In genomic region chr17:25520492-25520891, GRCm38 (mm10) we compare ENCODE assay signal across 21 mouse cellular contexts. TPM values are rescaled to one million over a fixed set of nuclear protein-coding genes. Genes with fewer than 3 reads are reported as not detected.
DNase-seq lines count a peak whose midpoint lies in the region; ATAC-seq and TF ChIP-seq lines count a peak whose summit lies in the region.
"Had no signal": no experiment of that assay in that cellular context is flagged by ENCODE, and none has a peak within 500 bp of the region (broad histone marks: within the 10 kb centered on the region; RNA-seq: fewer than 3 reads in every experiment).

No protein-coding gene starts in this region.

- TF ChIP-seq CTCF in layer of hippocampus, adult 2 months (conservative IDR thresholded peaks at IDR 0.05), result no peak

- H3K9ac ChIP-seq in embryonic facial prominence, embryonic 11.5 days (replicated peaks; ENCODE audit: low read length), result peak overlapping the region; percentile 9; the same call in 1 of the 2 replicates
- H3K9ac ChIP-seq in embryonic facial prominence, embryonic 15.5 days, result no peak overlapping the region
- no peak overlapping the region for H3K9ac ChIP-seq in limb, embryonic 12.5 days (replicated peaks)
- no peak overlapping the region for H3K9ac ChIP-seq in midbrain, embryonic 13.5 days (replicated peaks)
- no peak overlapping the region for H3K9ac ChIP-seq in heart, embryonic 11.5 days (ENCODE audit: low read depth, low read length)
- H3K9ac ChIP-seq: intestine, embryonic 15.5 days; kidney, embryonic 15.5 days; liver, embryonic 12.5 days; lung, embryonic 14.5 days; midbrain, embryonic 12.5 days had no signal

- no peak overlapping the region for H3K4me3 ChIP-seq in layer of hippocampus, adult 2 months
- H3K4me3 ChIP-seq in embryonic facial prominence, embryonic 11.5 days (ENCODE audit: low read depth, low read length), result no peak overlapping the region
- H3K4me3 ChIP-seq in embryonic facial prominence, embryonic 15.5 days (replicated peaks), result no peak overlapping the region
- no peak overlapping the region for H3K4me3 ChIP-seq in limb, embryonic 12.5 days (replicated peaks)
- H3K4me3 ChIP-seq in midbrain, embryonic 13.5 days (replicated peaks), result no peak overlapping the region
- no peak overlapping the region for H3K4me3 ChIP-seq in heart, embryonic 11.5 days (ENCODE audit: low read depth, low read length)
- H3K4me3 ChIP-seq: intestine, embryonic 15.5 days; kidney, embryonic 15.5 days; liver, embryonic 12.5 days; midbrain, embryonic 12.5 days had no signal

- no peak overlapping the region for H3K4me2 ChIP-seq in embryonic facial prominence, embryonic 11.5 days (ENCODE audit: low read depth, low read length)
- no peak overlapping the region for H3K4me2 ChIP-seq in embryonic facial prominence, embryonic 15.5 days (replicated peaks)
- H3K4me2 ChIP-seq in limb, embryonic 12.5 days, result 0 out of 2 replicates have a peak overlapping the region, but pooled peaks have one; percentile 17
- H3K4me2 ChIP-seq in midbrain, embryonic 13.5 days (replicated peaks), result no peak overlapping the region
- H3K4me2 ChIP-seq in heart, embryonic 11.5 days, result no peak overlapping the region
- H3K4me2 ChIP-seq: intestine, embryonic 15.5 days; kidney, embryonic 15.5 days; liver, embryonic 12.5 days; lung, embryonic 14.5 days; midbrain, embryonic 12.5 days had no signal

- peak overlapping the region; percentile 87 for H3K27ac ChIP-seq in layer of hippocampus, adult 2 months
- H3K27ac ChIP-seq in embryonic facial prominence, embryonic 11.5 days (replicated peaks; ENCODE audit: low read depth, low read length), result 0 out of 2 replicates have a peak overlapping the region, but pooled peaks have one; percentile 32
- H3K27ac ChIP-seq in embryonic facial prominence, embryonic 15.5 days (replicated peaks), result peak overlapping the region; percentile 39; the same call in 1 of the 2 replicates
- H3K27ac ChIP-seq in limb, embryonic 12.5 days, result peak overlapping the region; percentile 57; the same call in 1 of the 2 replicates
- H3K27ac ChIP-seq in midbrain, embryonic 13.5 days, result no peak overlapping the region
- H3K27ac ChIP-seq in heart, embryonic 11.5 days (ENCODE audit: low read depth, low read length), result no peak overlapping the region
- H3K27ac ChIP-seq: intestine, embryonic 15.5 days; kidney, embryonic 15.5 days; liver, embryonic 12.5 days; macrophage; midbrain, embryonic 12.5 days had no signal

- WGBS in embryonic facial prominence, embryonic 11.5 days, result 29% methylated on average over 9 of the region's 9 CpGs
- 16% methylated on average over 9 of the region's 9 CpGs for WGBS in embryonic facial prominence, embryonic 15.5 days
- 15% methylated on average over 9 of the region's 9 CpGs for WGBS in limb, embryonic 12.5 days
- 59% methylated on average over 9 of the region's 9 CpGs for WGBS in midbrain, embryonic 13.5 days
- WGBS in heart, embryonic 11.5 days (ENCODE audit: insufficient replicate concordance), result 30% methylated on average over 9 of the region's 9 CpGs

- no peak for DNase-seq in layer of hippocampus, adult 2 months (ENCODE audit: low spot score in 2 of 2)
- DNase-seq in layer of hippocampus, adult 9-11 months, result no peak
- DNase-seq in embryonic facial prominence, embryonic 11.5 days (ENCODE audit: low spot score), result peak; percentile 59
- DNase-seq in embryo, embryonic 10.5 days (ENCODE audit: low spot score), result no peak
- DNase-seq: adrenal gland, postnatal 36 days; cerebellum, adult 8-10 months; heart, postnatal 4 days; lung, embryonic 14.5 days; right cerebral cortex, postnatal 14 days; thymus, postnatal 25 days had no signal

- ATAC-seq in embryonic facial prominence, embryonic 11.5 days (replicated peaks; ENCODE audit: insufficient number of reproducible peaks, low FRiP score, low TSS enrichment, low read depth), result 0 out of 2 replicates have a peak, but pooled peaks have one; percentile 42
- peak; percentile 49; the same call in 1 of the 2 replicates for ATAC-seq in embryonic facial prominence, embryonic 15.5 days (ENCODE audit: insufficient number of reproducible peaks, low FRiP score, low TSS enrichment, low read depth)
- no peak for ATAC-seq in limb, embryonic 12.5 days (ENCODE audit: insufficient number of reproducible peaks, insufficient read depth, low FRiP score, low TSS enrichment, low read depth)
- no peak for ATAC-seq in midbrain, embryonic 13.5 days
- no peak for ATAC-seq in heart, embryonic 11.5 days (replicated peaks; ENCODE audit: insufficient number of reproducible peaks, low FRiP score, low TSS enrichment)
- ATAC-seq: intestine, embryonic 15.5 days; liver, embryonic 12.5 days had no signal

- H3K4me1 ChIP-seq in embryonic facial prominence, embryonic 11.5 days (ENCODE audit: control insufficient read depth, insufficient read depth, low read length), result peaks cover 2% of the 10 kb centered on the region; the same call in 1 of the 2 replicates
- peaks cover 42% of the 10 kb centered on the region for H3K4me1 ChIP-seq in embryonic facial prominence, embryonic 15.5 days
- H3K4me1 ChIP-seq in limb, embryonic 12.5 days (replicated peaks), result peaks cover 31% of the 10 kb centered on the region
- peaks cover 21% of the 10 kb centered on the region for H3K4me1 ChIP-seq in midbrain, embryonic 13.5 days (replicated peaks)
- peaks cover 17% of the 10 kb centered on the region for H3K4me1 ChIP-seq in heart, embryonic 11.5 days (ENCODE audit: control insufficient read depth, insufficient read depth, low read length)
- H3K4me1 ChIP-seq: intestine, embryonic 15.5 days; liver, embryonic 12.5 days had no signal

- no peaks in the 10 kb centered on the region for H3K27me3 ChIP-seq in embryonic facial prominence, embryonic 11.5 days (ENCODE audit: control insufficient read depth, insufficient read depth, low read length)
- H3K27me3 ChIP-seq in embryonic facial prominence, embryonic 15.5 days, result no peaks in the 10 kb centered on the region
- H3K27me3 ChIP-seq in limb, embryonic 12.5 days, result no peaks in the 10 kb centered on the region
- H3K27me3 ChIP-seq in midbrain, embryonic 13.5 days, result no peaks in the 10 kb centered on the region
- H3K27me3 ChIP-seq in heart, embryonic 11.5 days (ENCODE audit: control insufficient read depth, insufficient read depth, low read length), result peaks cover 6% of the 10 kb centered on the region
- H3K27me3 ChIP-seq: intestine, embryonic 15.5 days; kidney, embryonic 15.5 days had no signal

- H3K9me3 ChIP-seq in embryonic facial prominence, embryonic 11.5 days (replicated peaks; ENCODE audit: control insufficient read depth, low read length), result no peaks in the 10 kb centered on the region
- no peaks in the 10 kb centered on the region for H3K9me3 ChIP-seq in embryonic facial prominence, embryonic 15.5 days (replicated peaks)
- no peaks in the 10 kb centered on the region for H3K9me3 ChIP-seq in limb, embryonic 12.5 days
- no peaks in the 10 kb centered on the region for H3K9me3 ChIP-seq in midbrain, embryonic 13.5 days
- H3K9me3 ChIP-seq in heart, embryonic 11.5 days (replicated peaks; ENCODE audit: control insufficient read depth, low read length), result no peaks in the 10 kb centered on the region
- H3K9me3 ChIP-seq: intestine, embryonic 15.5 days; kidney, embryonic 15.5 days; liver, embryonic 12.5 days; midbrain, embryonic 12.5 days had no signal

- no peaks in the 10 kb centered on the region for H3K36me3 ChIP-seq in embryonic facial prominence, embryonic 11.5 days (replicated peaks; ENCODE audit: control insufficient read depth, insufficient read depth, low read depth, low read length)
- no peaks in the 10 kb centered on the region for H3K36me3 ChIP-seq in embryonic facial prominence, embryonic 15.5 days
- H3K36me3 ChIP-seq in limb, embryonic 12.5 days, result no peaks in the 10 kb centered on the region
- H3K36me3 ChIP-seq in midbrain, embryonic 13.5 days, result no peaks in the 10 kb centered on the region
- no peaks in the 10 kb centered on the region for H3K36me3 ChIP-seq in heart, embryonic 11.5 days (ENCODE audit: control insufficient read depth, insufficient read depth, low read length)
- H3K36me3 ChIP-seq: intestine, embryonic 15.5 days; kidney, embryonic 15.5 days; liver, embryonic 12.5 days; midbrain, embryonic 12.5 days had no signal

RNA-seq across cellular contexts. Expression of gene Sstr5, which starts 23.4 kb away (rescaled TPM):
- under 1 TPM in 1 of 2 experiments, not detected in 1; 0.15 TPM for total RNA-seq in layer of hippocampus, adult 2 months (2021)
- polyA plus RNA-seq in embryonic facial prominence, embryonic 11.5 days (2014; fragmentation: Nextera tagmentation; extraction: Ambion mirVana), result 0.14 and 0.18 TPM in 2 replicates
- polyA plus RNA-seq in embryonic facial prominence, embryonic 15.5 days (2015; fragmentation: Nextera tagmentation; extraction: Ambion mirVana), result 0.17 and 0.27 TPM in 2 replicates
- polyA plus RNA-seq in limb, embryonic 12.5 days (2016; fragmentation: Nextera tagmentation; extraction: Ambion mirVana), result 0.24 and 0.29 TPM in 2 replicates
- 0.15 and 0.24 TPM in 2 replicates for polyA plus RNA-seq in midbrain, embryonic 13.5 days (2015; fragmentation: Nextera tagmentation; extraction: Ambion mirVana)
- 0.84 and 1.0 TPM in 2 replicates for polyA plus RNA-seq in heart, embryonic 11.5 days (2014; fragmentation: Nextera tagmentation; extraction: Ambion mirVana)
- total RNA-seq: common myeloid progenitor, adult 5-6 weeks; heart, postnatal 4 days had no signal
- polyA plus RNA-seq: gonadal fat pad, adult 2 months; kidney, embryonic 15.5 days; liver, embryonic 12.5 days; lung, embryonic 14.5 days; macrophage had no signal

RNA-seq across cellular contexts. Expression of gene Sox8, which starts 50.0 kb away (rescaled TPM):
- total RNA-seq in layer of hippocampus, adult 2 months (2021), result 10 to 100 TPM; 47.7 to 55.7 TPM
- 6.2 and 9.5 TPM in 2 replicates for polyA plus RNA-seq in embryonic facial prominence, embryonic 11.5 days (2014; fragmentation: Nextera tagmentation; extraction: Ambion mirVana)
- 13.1 and 13.7 TPM in 2 replicates for polyA plus RNA-seq in embryonic facial prominence, embryonic 15.5 days (2015; fragmentation: Nextera tagmentation; extraction: Ambion mirVana)
- 10.1 and 11.1 TPM in 2 replicates for polyA plus RNA-seq in limb, embryonic 12.5 days (2016; fragmentation: Nextera tagmentation; extraction: Ambion mirVana)
- polyA plus RNA-seq in midbrain, embryonic 13.5 days (2015; fragmentation: Nextera tagmentation; extraction: Ambion mirVana), result 5.2 and 7.9 TPM in 2 replicates
- 2.0 and 2.9 TPM in 2 replicates for polyA plus RNA-seq in heart, embryonic 11.5 days (2014; fragmentation: Nextera tagmentation; extraction: Ambion mirVana)
- polyA plus RNA-seq: macrophage had no signal

RNA-seq across cellular contexts. Expression of gene Lmf1, which starts 58.4 kb away (rescaled TPM):
- total RNA-seq in layer of hippocampus, adult 2 months (2021), result 10 to 100 TPM; 25.5 to 31.2 TPM
- polyA plus RNA-seq in embryonic facial prominence, embryonic 11.5 days (2014; fragmentation: Nextera tagmentation; extraction: Ambion mirVana), result 24.9 and 25.7 TPM in 2 replicates
- 29.0 and 31.4 TPM in 2 replicates for polyA plus RNA-seq in embryonic facial prominence, embryonic 15.5 days (2015; fragmentation: Nextera tagmentation; extraction: Ambion mirVana)
- 27.9 and 28.9 TPM in 2 replicates for polyA plus RNA-seq in limb, embryonic 12.5 days (2016; fragmentation: Nextera tagmentation; extraction: Ambion mirVana)
- 20.6 and 22.9 TPM in 2 replicates for polyA plus RNA-seq in midbrain, embryonic 13.5 days (2015; fragmentation: Nextera tagmentation; extraction: Ambion mirVana)
- 32.8 and 34.9 TPM in 2 replicates for polyA plus RNA-seq in heart, embryonic 11.5 days (2014; fragmentation: Nextera tagmentation; extraction: Ambion mirVana)

Comparison
In these comparisons a context has a peak if more than half of its experiments do, and no peak if none do; other contexts are left out.
1. H3K27ac ChIP-seq: peak in layer of hippocampus, adult 2 months (single experiment), embryonic facial prominence, embryonic 11.5 days (single experiment), embryonic facial prominence, embryonic 15.5 days (single experiment) and limb, embryonic 12.5 days (single experiment); none in midbrain, embryonic 13.5 days (single experiment) and heart, embryonic 11.5 days (single experiment).
2. ATAC-seq: peak in embryonic facial prominence, embryonic 11.5 days (single experiment) and embryonic facial prominence, embryonic 15.5 days (single experiment); none in limb, embryonic 12.5 days (single experiment), midbrain, embryonic 13.5 days (single experiment) and heart, embryonic 11.5 days (single experiment).